Mouse (Mus musculus): ENCODE measurements around the gene Slc38a7.

GRCm38 (mm10) chr8:95850326-95850725 is 3.0 kb downstream of the Slc38a7 start:
- TF ChIP-seq TAL1 (IDR thresholded peaks at IDR 0.05; ENCODE audit: low read length) = no peak
- TF ChIP-seq GATA1 (IDR thresholded peaks at IDR 0.05; ENCODE audit: low read length) = no peak

All from erythroblast, embryonic 14.5 days (primary cell).